Mouse (Mus musculus): ENCODE measurements around the gene Bsph2. TPM values are rescaled to one million over a fixed set of nuclear protein-coding genes. Genes with fewer than 3 reads are reported as not detected.

Bsph2 gene
- polyA plus RNA-seq (2012; rRNA removed; ENCODE audit: low replicate concordance): not detected in 2 replicates

GRCm38 (mm10) chr7:13570967-13571366 lies at the start of gene Bsph2:
Bsph2 (minus strand) TSS chr7:13571067.

Other genes with a start within 250 kb of the Bsph2 start
- gene Pla2g4c, start 246.4 kb downstream of the Bsph2 start, polyA plus RNA-seq (2012; rRNA removed; ENCODE audit: low replicate concordance): 0.13 and 0.29 TPM in 2 replicates
- not detected in 2 replicates for gene Cabp5, start 172.9 kb downstream of the Bsph2 start, polyA plus RNA-seq (2012; rRNA removed; ENCODE audit: low replicate concordance)
- not detected in 2 replicates for gene Bsph1, start 120.2 kb downstream of the Bsph2 start, polyA plus RNA-seq (2012; rRNA removed; ENCODE audit: low replicate concordance)
- not detected in 2 replicates for gene Sult2a5, start 52.9 kb upstream of the Bsph2 start, polyA plus RNA-seq (2012; rRNA removed; ENCODE audit: low replicate concordance)
- not detected in 2 replicates for gene Sult2a2, start 162.4 kb upstream of the Bsph2 start, polyA plus RNA-seq (2012; rRNA removed; ENCODE audit: low replicate concordance)